Mouse (Mus musculus) MEL (cell line): ENCODE measurements at regions not wholly inside any gene's neighbourhood (a gene's known extent, or its start where the extent isn't known, plus 50 kb on each side); places are given as distances from the start of the nearest gene placed in this dataset.

Source experiments
- DNase-seq: peaks from one replicate; pipeline ENCODE4 v3.0.0; 2011; ENCODE audit warnings: low read depth, low spot score
- H3K27ac ChIP-seq: 2 replicates; pipeline ENCODE4 v1.5.1; 2012; ENCODE audit warnings: low read depth, mild to moderate bottlenecking, control low read depth, low read length, moderate library complexity; ENCODE audit not compliant: control insufficient read depth
- H3K27me3 ChIP-seq, 2 experiments: fragments of 150-350 bp in 1 of 2; sonication (generic) in 1 of 2; 2 replicates each; pipeline ENCODE4 v1.6.1; 2012; ENCODE audit warnings: low read length in 2 of 2, mild to moderate bottlenecking in 2 of 2, improper control_type of control experiment in 1 of 2, moderate library complexity in 1 of 2; ENCODE audit not compliant: insufficient read depth in 2 of 2, control insufficient read depth in 1 of 2
- H3K36me3 ChIP-seq, 2 experiments: 2 replicates each; pipeline ENCODE4 v1.6.1; 2012 to 2014; ENCODE audit warnings: low read length in 2 of 2, improper control_type of control experiment in 1 of 2, inconsistent platforms in 1 of 2, mild to moderate bottlenecking in 1 of 2; ENCODE audit not compliant: insufficient read depth in 2 of 2, control insufficient read depth in 1 of 2
- H3K4me1 ChIP-seq, 2 experiments: fragments of 150-350 bp in 1 of 2; sonication (generic) in 1 of 2; 2 replicates each; pipeline ENCODE4 v1.6.1; 2012; ENCODE audit warnings: low read length in 2 of 2, improper control_type of control experiment in 1 of 2, mild to moderate bottlenecking in 1 of 2; ENCODE audit not compliant: insufficient read depth in 2 of 2, control insufficient read depth in 1 of 2
- H3K4me3 ChIP-seq, 2 experiments: fragments of 150-350 bp in 1 of 2; sonication (generic) in 1 of 2; 2 replicates each; pipeline ENCODE4 v1.5.1; 2012; ENCODE audit warnings: low read depth in 2 of 2, low read length in 2 of 2, mild to moderate bottlenecking in 2 of 2, moderate library complexity in 2 of 2, control low read depth in 1 of 2, improper control_type of control experiment in 1 of 2; ENCODE audit not compliant: control insufficient read depth in 1 of 2, insufficient read depth in 1 of 2
- H3K79me2 ChIP-seq: 2 replicates; pipeline ENCODE4 v1.6.1; 2012; ENCODE audit warnings: mild to moderate bottlenecking, low read length, moderate library complexity; ENCODE audit not compliant: control insufficient read depth, poor library complexity, insufficient read depth
- H3K9ac ChIP-seq: 2 replicates; pipeline ENCODE4 v1.6.1; 2012; ENCODE audit warnings: low read depth, mild to moderate bottlenecking, control low read depth, low read length, moderate library complexity; ENCODE audit not compliant: control insufficient read depth, poor library complexity, severe bottlenecking
- H3K9me3 ChIP-seq: fragments of 150-350 bp; sonication (generic); replicated peaks from 2 replicates; pipeline ENCODE4 v1.6.1; 2012; ENCODE audit warnings: mild to moderate bottlenecking, low read length, improper control_type of control experiment, moderate library complexity; ENCODE audit not compliant: insufficient read depth
- CTCF ChIP-seq, 3 experiments: IDR thresholded peaks in 2 of 3; conservative IDR thresholded peaks in 1 of 3; 2 replicates each; pipeline ENCODE4 v1.5.1; 2011 to 2012; ENCODE audit warnings: low read length in 3 of 3, low read depth in 2 of 3, mild to moderate bottlenecking in 2 of 3, improper control_type of control experiment in 1 of 3, inconsistent platforms in 1 of 3, mixed read lengths in 1 of 3, moderate library complexity in 1 of 3; ENCODE audit not compliant: control insufficient read depth in 1 of 3, insufficient read depth in 1 of 3, poor library complexity in 1 of 3, severe bottlenecking in 1 of 3
- ELF1 ChIP-seq: IDR thresholded peaks from 2 replicates; pipeline ENCODE4 v1.6.1; 2014; ENCODE audit warnings: low read depth, mild to moderate bottlenecking, inconsistent platforms, low read length, improper control_type of control experiment, moderate library complexity
- GABPA ChIP-seq: IDR thresholded peaks from 2 replicates; pipeline ENCODE4 v1.6.1; 2012; ENCODE audit warnings: low read depth, mild to moderate bottlenecking, inconsistent platforms, low read length, improper control_type of control experiment, moderate library complexity
- GATA1 ChIP-seq: IDR thresholded peaks from 2 replicates; pipeline ENCODE4 v1.6.1; 2011; ENCODE audit warnings: low read depth, low read length, improper control_type of control experiment
- JUND ChIP-seq: IDR thresholded peaks from 2 replicates; pipeline ENCODE4 v1.6.1; 2011; ENCODE audit warnings: low read depth, mild to moderate bottlenecking, improper control_type of control experiment, low read length
- KAT2A ChIP-seq: conservative IDR thresholded peaks from 2 replicates; pipeline ENCODE4 v1.6.1; 2012; ENCODE audit warnings: low read depth, low read length, improper control_type of control experiment, inconsistent platforms
- MAX ChIP-seq: IDR thresholded peaks from 2 replicates; pipeline ENCODE4 v1.6.1; 2011; ENCODE audit warnings: low read length, improper control_type of control experiment
- MAZ ChIP-seq: IDR thresholded peaks from 2 replicates; pipeline ENCODE4 v1.6.1; 2012; ENCODE audit warnings: low read depth, mild to moderate bottlenecking, inconsistent platforms, low read length, improper control_type of control experiment
- MYB ChIP-seq: IDR thresholded peaks from 2 replicates; pipeline ENCODE4 v1.6.1; 2011; ENCODE audit warnings: mild to moderate bottlenecking, low read depth, low read length, improper control_type of control experiment
- MYC ChIP-seq: IDR thresholded peaks from 2 replicates; pipeline ENCODE4 v1.6.1; 2011; ENCODE audit warnings: low read depth, mild to moderate bottlenecking, low read length, improper control_type of control experiment, moderate library complexity
- POLR2AphosphoS2 ChIP-seq: IDR thresholded peaks from 2 replicates; pipeline ENCODE4 v1.6.1; 2011; ENCODE audit warnings: low read length, improper control_type of control experiment
- RAD21 ChIP-seq: IDR thresholded peaks from 2 replicates; pipeline ENCODE4 v1.6.1; 2011; ENCODE audit warnings: mild to moderate bottlenecking, low read depth, low read length, improper control_type of control experiment
- RCOR1 ChIP-seq: IDR thresholded peaks from 2 replicates; pipeline ENCODE4 v1.6.1; 2012; ENCODE audit warnings: low read depth, mild to moderate bottlenecking, inconsistent platforms, low read length, improper control_type of control experiment
- TAL1 ChIP-seq: IDR thresholded peaks from 2 replicates; pipeline ENCODE4 v1.6.1; 2012; ENCODE audit warnings: mild to moderate bottlenecking, inconsistent platforms, low read length, moderate library complexity, mixed read lengths
- UBTF ChIP-seq: IDR thresholded peaks from 2 replicates; pipeline ENCODE4 v1.6.1; 2012; ENCODE audit warnings: low read depth, mild to moderate bottlenecking, inconsistent platforms, low read length, improper control_type of control experiment, moderate library complexity, borderline replicate concordance; ENCODE audit not compliant: insufficient read depth
- ZMIZ1 ChIP-seq: IDR thresholded peaks from 2 replicates; pipeline ENCODE4 v1.6.1; 2012; ENCODE audit warnings: low read depth, mild to moderate bottlenecking, inconsistent platforms, low read length, improper control_type of control experiment, moderate library complexity

- H3K9me3 ChIP-seq, result no peaks in the 10 kb centered on the region
- peak; percentile 8 for TF ChIP-seq RAD21
- no peak for TF ChIP-seq RCOR1
- peak in 1 of 3 experiments; percentile 7; a peak in 1 of 6 replicates for TF ChIP-seq CTCF (IDR thresholded peaks at IDR 0.05 in 2 of 3, conservative IDR thresholded peaks at IDR 0.05 in 1 of 3; ENCODE audit: control insufficient read depth in 1 of 3, insufficient read depth in 1 of 3, low read depth in 2 of 3, low read length in 3 of 3, poor library complexity in 1 of 3, severe bottlenecking in 1 of 3)
- no peak for TF ChIP-seq POLR2AphosphoS2
- no peak for TF ChIP-seq GATA1
- TF ChIP-seq GABPA, result no peak
- no peak for TF ChIP-seq MAX
- TF ChIP-seq JUND, result no peak
- TF ChIP-seq KAT2A, result no peak
- TF ChIP-seq MAZ, result no peak
- H3K27me3 ChIP-seq, result no peaks in the 10 kb centered on the region
- DNase-seq, result no peak
- no peak overlapping the region for H3K4me3 ChIP-seq
- H3K4me1 ChIP-seq, result no peaks in the 10 kb centered on the region
- H3K27ac ChIP-seq, result no peak overlapping the region
- no peaks in the 10 kb centered on the region for H3K79me2 ChIP-seq
- no peak overlapping the region for H3K9ac ChIP-seq
- H3K36me3 ChIP-seq, result no peaks in the 10 kb centered on the region
Observed at GRCm38 (mm10) chr3:152034221-152034620, 131.8 kb downstream of the Gipc2 start.

DNA sequence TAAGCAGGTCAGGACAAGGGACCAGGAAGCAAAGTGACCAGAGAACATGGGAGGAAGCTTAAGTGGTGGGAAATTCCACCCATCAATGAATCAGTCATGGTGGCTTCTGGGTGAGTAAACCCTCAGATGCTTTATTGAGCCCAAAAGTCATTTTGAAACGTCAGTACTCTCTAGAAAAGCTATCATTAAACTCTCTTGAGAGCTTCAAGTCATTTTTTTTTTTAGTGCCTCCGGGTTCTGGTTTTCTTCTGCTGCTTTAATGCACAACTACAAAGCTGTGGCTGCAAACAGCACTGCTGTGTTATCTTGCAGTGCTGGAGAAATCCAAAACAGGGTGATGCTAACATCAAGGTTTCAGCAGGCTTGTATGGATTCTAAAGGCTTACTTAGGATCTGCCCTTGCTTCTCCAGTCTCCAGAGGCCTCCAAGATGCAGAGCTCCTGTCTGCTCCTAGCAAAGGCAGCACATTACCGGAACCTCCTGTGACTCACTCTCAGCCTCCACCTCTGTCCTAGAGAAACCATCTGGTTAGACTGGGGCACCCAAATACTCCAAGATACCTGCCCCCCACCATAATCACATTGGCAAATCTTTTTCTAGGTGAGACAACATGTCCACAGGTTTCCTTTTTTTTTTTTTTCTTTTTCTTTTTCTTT, 133.2 kb downstream of the Gipc2 start:
- Histone ChIP-seq H3K27me3 (no peaks in the 10 kb centered on the region), H3K9ac (no peak overlapping the region), H3K79me2 (no peaks in the 10 kb centered on the region), H3K36me3 (no peaks in the 10 kb centered on the region), H3K9me3 (no peaks in the 10 kb centered on the region), H3K27ac (no peak overlapping the region), H3K4me3 (no peak overlapping the region), H3K4me1 (no peaks in the 10 kb centered on the region)
- no peak for DNase-seq
- TF ChIP-seq MYC (no peak), JUND (no peak), MYB (no peak), GABPA (no peak)

GRCm38 (mm10) chr3:152028695-152029094, 137.3 kb downstream of the Gipc2 start:
- no peaks in the 10 kb centered on the region for H3K36me3 ChIP-seq
- no peak overlapping the region for H3K27ac ChIP-seq
- no peak for TF ChIP-seq ZMIZ1
- no peak for TF ChIP-seq UBTF
- no peak for TF ChIP-seq ELF1
- TF ChIP-seq MYC, result no peak
- TF ChIP-seq KAT2A, result no peak
- TF ChIP-seq CTCF (IDR thresholded peaks at IDR 0.05 in 2 of 3, conservative IDR thresholded peaks at IDR 0.05 in 1 of 3; ENCODE audit: control insufficient read depth in 1 of 3, insufficient read depth in 1 of 3, low read depth in 2 of 3, low read length in 3 of 3, poor library complexity in 1 of 3, severe bottlenecking in 1 of 3), result no peak
- no peak for TF ChIP-seq TAL1

More at GRCm38 (mm10) chr3:152028695-152029094, 137.3 kb downstream of the Gipc2 start:
- no peaks in the 10 kb centered on the region; a peak in 2 of 4 replicates for H3K27me3 ChIP-seq
- H3K79me2 ChIP-seq, result no peaks in the 10 kb centered on the region; the same call in 1 of the 2 replicates
- H3K9me3 ChIP-seq, result no peaks in the 10 kb centered on the region
- no peaks in the 10 kb centered on the region for H3K4me1 ChIP-seq
- no peak overlapping the region for H3K4me3 ChIP-seq
- no peak overlapping the region for H3K9ac ChIP-seq
- DNase-seq, result no peak
